ENCODE assay signal across 8 mouse cellular contexts in the genomic region with DNA sequence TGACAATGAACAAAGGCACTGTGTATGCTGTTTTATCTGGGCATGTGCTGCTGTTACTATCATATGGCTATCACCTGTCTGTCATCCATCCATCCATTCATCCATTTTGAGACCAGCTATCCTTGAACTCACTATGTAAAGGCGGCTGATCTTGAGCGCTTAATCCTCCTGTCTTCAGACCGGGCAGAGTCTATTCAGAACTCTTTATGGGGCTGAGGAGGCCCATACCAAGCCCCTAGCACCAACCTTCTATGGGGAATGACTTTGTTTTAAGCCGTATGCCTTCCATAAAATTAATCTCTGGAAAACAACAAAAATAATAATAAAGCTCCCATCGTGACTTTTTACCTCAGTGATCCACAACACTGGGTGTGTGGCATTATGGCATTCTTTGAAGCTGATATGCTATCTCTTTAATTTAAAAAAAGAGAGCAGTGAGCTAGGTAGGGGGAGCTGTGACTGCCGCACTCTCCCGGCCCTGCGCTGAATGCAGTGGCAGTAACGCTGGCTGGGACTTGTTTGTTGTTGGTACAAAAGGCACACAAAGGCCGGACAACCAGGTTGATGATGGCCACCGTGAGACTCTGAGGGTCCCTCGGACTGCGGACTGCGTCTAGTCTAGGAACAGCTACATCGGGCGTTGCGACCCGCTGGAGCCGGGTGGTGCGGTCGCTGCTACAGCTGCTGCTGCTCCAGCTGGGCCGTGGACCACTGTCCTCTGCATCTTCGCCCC. TPM values are rescaled to one million over a fixed set of nuclear protein-coding genes. Genes with fewer than 3 reads are reported as not detected.
A peak's percentile ranks its signal among the peaks of the same experiment; 100 is the strongest.
DNase-seq lines count a peak whose midpoint lies in the region; ATAC-seq lines count a peak whose summit lies in the region.

Gene Sacs (plus strand): TSS at position 464 of the 733 bp plus-strand sequence.

- 4% methylated on average over 23 of the region's 23 CpGs for WGBS in hindbrain, embryonic 13.5 days
- 6% methylated on average over 23 of the region's 23 CpGs for WGBS in limb, embryonic 13.5 days

- DNase-seq in layer of hippocampus, adult 11-12 months (ENCODE audit: low spot score): peak; percentile 44
- no peak for DNase-seq in layer of hippocampus, adult 9-10 months (ENCODE audit: low spot score)
- DNase-seq in cerebellum, postnatal 10 days: peak; percentile 78 to 82
- peak; percentile 24 to 40 for DNase-seq in frontal cortex, postnatal 14 days (ENCODE audit: low spot score in 2 of 2)
- peak; percentile 57 for DNase-seq in retina, postnatal 1 day
- no peak for DNase-seq in adipocyte (ENCODE audit: low spot score)

- peak within 1 kb of the TSS; percentile 89 for H3K9ac ChIP-seq in hindbrain, embryonic 13.5 days
- peak within 1 kb of the TSS; percentile 73 for H3K9ac ChIP-seq in limb, embryonic 13.5 days

- peaks cover 6% of the 10 kb centered on the region; the same call in 1 of the 2 replicates for H3K27me3 ChIP-seq in hindbrain, embryonic 13.5 days
- H3K27me3 ChIP-seq in limb, embryonic 13.5 days: peaks cover 16% of the 10 kb centered on the region

- peak; percentile 89 for ATAC-seq in hindbrain, embryonic 13.5 days (ENCODE audit: low FRiP score)
- no peak; the same call in 1 of the 2 replicates for ATAC-seq in limb, embryonic 13.5 days (ENCODE audit: low FRiP score, low read depth)

- H3K4me3 ChIP-seq in hindbrain, embryonic 13.5 days: peak within 1 kb of the TSS; percentile 63
- H3K4me3 ChIP-seq in limb, embryonic 13.5 days: peak within 1 kb of the TSS; percentile 53

- H3K9me3 ChIP-seq in hindbrain, embryonic 13.5 days: no peaks in the 10 kb centered on the region
- H3K9me3 ChIP-seq in limb, embryonic 13.5 days: no peaks in the 10 kb centered on the region

- H3K36me3 ChIP-seq in hindbrain, embryonic 13.5 days: 0 out of 2 replicates have a peak, but pooled peaks cover 4% of the 10 kb centered on the region
- no peaks in the 10 kb centered on the region for H3K36me3 ChIP-seq in limb, embryonic 13.5 days

- peak within 1 kb of the TSS; percentile 85 for H3K27ac ChIP-seq in hindbrain, embryonic 13.5 days
- no peak within 1 kb of the TSS for H3K27ac ChIP-seq in limb, embryonic 13.5 days

- H3K4me1 ChIP-seq in hindbrain, embryonic 13.5 days (replicated peaks): peaks cover 16% of the 10 kb centered on the region
- no peaks in the 10 kb centered on the region for H3K4me1 ChIP-seq in limb, embryonic 13.5 days

- peak within 1 kb of the TSS; percentile 64 for H3K4me2 ChIP-seq in hindbrain, embryonic 13.5 days
- peak within 1 kb of the TSS; percentile 76 for H3K4me2 ChIP-seq in limb, embryonic 13.5 days (replicated peaks)

RNA-seq across cellular contexts. Expression of gene Sacs, which starts in this region (rescaled TPM):
- polyA plus RNA-seq in hindbrain, embryonic 13.5 days (2015; fragmentation: Nextera tagmentation; extraction: Ambion mirVana): 7.9 and 8.1 TPM in 2 replicates
- 3.0 and 3.3 TPM in 2 replicates for polyA plus RNA-seq in limb, embryonic 13.5 days (2015; fragmentation: Nextera tagmentation; extraction: Ambion mirVana)

Comparison
In these comparisons a context has a peak if more than half of its experiments do, and no peak if none do; other contexts are left out.
1. DNase-seq: peak in layer of hippocampus, adult 11-12 months (single experiment), cerebellum, postnatal 10 days (2 of 2), frontal cortex, postnatal 14 days (2 of 2) and retina, postnatal 1 day (single experiment); none in layer of hippocampus, adult 9-10 months (single experiment) and adipocyte (single experiment).